Mouse (Mus musculus) mouse trophoblast stem cell (cell line): Measurements from ENCODE around the gene Srsf7.
"Not testable (repeated sequence)": the region's sequence is repeated elsewhere in the genome, so short reads cannot be mapped to it uniquely, and the experiment has no call there.

Experiments used
- in situ Hi-C, 2 experiments: fragments of 300-500 bp; cut with MseI, MboI; formaldehyde crosslinking; loops; 2 replicates in 1 of 2; 3 replicates in 1 of 2; pipeline ENCODE4 v1.15.1; 2025

Srsf7 gene

DNA sequence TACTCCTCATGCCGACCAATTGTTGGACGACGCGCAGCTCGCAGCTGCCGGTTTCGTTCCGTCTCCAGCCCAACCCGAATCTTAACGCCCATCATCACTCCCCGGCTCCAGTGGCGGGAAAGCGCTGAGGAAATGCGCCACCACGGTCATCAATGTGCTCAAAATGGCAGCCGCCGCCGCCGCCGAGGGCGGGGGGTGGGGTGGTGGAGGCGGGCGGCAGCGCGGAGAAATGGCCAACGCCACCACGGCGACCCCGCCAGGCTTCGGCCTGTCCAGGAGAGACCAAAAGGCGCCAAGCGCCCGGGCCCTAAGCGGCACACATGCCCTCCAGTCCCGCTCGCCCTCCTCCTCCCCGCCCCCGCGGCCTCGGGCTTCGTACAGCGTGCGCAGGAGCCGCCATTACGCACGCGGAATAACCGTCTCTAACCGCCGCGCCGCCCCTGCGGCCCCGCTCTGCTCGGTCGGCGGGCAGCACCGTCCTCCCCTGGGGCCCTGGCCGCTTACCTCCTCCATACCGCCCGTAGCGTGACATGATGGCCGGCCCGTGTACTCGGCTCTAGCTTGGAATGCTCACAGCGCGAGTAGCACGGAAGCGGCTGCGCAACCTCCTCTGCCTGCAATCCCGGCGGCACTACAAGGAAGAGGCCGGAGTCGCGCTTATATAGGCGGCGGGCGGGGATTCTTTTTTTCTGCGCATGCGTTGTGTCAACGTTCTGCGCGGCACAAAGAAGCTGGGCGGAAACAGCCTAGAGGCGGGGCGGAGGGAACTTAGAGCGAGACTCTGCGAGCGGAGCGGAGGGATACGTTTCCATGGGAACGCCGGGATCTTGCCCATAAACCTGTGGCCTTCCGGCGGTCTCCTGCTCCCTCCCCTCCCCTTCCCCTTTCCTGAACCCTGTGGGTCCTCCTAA lies at the start of gene Srsf7, which contains the start of gene Ttc39d:
Gene Srsf7, minus strand, starts transcription at position 637 of the 911 bp plus-strand sequence.
Gene Ttc39d, plus strand, starts transcription at position 790 of the 911 bp plus-strand sequence.
- in situ Hi-C loops: no loop called here

DNA sequence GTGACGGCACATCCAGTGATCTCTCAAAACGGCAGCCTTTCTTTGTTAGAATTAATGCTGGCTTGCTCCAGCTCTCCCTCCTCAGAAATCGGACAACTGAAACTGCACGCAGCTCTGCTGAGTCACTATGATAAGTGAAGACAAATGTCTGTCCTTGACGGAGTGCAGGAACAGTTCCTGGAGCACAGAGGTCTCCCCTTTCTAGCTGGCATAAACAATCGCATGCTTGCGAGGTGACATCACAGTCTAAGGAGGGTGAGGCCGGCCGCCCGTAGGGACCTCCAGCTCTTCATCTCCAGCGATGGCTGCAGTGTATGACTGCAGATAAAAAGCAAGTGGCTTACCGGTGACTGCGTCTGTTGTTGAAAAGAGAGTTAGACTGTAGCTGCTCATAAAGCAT lies 48.1 kb upstream of the Srsf7 start:
- in situ Hi-C loops: no loop called here

DNA sequence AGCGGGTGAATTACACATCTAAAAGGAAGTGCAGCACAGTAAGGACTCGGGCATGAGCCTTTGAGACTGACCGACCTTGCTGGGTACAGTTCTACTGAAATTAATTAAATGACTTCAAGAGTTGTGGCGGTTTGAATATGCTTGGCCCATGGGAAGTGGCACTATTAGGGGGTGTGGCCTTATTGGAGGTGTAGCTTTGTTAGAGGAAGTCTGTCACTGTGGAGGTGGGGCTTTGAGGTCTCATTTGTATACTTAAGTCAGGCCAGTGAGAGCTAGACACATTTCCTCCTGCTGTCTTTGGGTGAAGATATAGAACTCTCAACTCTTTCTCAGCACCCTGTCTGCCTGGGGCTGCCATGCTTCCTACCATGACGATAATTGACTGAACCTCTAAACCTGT lies 47.3 kb upstream of the Srsf7 start:
- in situ Hi-C loops: no loop called here

DNA sequence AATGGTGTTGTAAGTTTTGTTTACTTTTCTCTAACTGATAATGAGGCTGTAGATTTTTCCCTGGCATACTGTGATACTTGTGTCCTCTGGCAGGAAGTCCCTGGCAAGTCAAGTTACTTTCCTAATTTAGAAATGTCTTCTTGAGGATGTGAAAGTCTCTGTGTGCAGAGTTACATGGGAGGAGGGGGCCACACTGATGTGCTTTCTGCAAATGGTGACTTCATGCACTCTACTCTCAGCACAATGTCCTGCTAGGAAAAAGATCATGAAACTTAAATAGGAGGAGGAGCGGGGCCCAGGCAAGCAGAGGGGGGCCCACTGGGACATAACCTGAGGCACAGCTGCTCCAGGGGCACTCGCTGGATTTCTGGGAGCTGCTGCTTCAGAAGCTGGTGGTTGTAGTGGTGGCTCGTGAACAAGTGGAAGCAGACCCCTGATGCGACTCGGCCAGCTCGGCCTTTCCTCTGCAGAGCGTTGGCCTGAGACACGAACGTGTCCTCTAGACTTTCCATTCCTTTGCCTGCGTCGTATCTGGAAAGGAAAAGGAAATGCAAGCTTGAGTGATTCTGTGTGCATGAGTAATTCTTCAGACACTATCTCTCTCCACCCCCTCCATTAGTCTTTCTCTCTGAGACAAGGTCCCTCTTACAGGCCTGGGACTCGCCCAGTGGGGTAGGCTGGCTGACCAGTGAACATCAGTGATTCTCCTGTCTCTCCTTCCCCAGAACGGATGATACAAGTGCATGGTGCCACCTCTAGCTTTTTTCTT lies 45.8 kb upstream of the Srsf7 start:
- in situ Hi-C loops: no loop called here

DNA sequence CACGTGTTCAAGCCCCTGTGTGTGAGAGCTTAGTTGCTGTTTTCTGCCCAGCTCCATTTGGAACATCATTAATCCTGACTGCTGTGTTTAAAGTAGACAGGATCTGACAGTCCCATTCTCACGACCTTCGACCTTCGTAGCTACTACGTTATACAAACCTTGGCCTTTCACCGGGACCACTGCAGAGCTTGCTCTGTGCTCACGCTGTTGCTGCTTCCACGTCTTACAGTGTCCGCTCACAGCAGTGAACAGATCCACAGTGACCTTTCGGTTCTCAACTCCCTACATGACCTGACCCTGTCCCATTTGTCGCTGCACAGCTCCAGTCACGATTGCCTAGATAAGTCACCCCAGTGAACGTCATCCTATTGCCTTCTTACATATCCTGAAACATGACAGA lies 36.0 kb upstream of the Srsf7 start:
- in situ Hi-C loops: no loop called here

DNA sequence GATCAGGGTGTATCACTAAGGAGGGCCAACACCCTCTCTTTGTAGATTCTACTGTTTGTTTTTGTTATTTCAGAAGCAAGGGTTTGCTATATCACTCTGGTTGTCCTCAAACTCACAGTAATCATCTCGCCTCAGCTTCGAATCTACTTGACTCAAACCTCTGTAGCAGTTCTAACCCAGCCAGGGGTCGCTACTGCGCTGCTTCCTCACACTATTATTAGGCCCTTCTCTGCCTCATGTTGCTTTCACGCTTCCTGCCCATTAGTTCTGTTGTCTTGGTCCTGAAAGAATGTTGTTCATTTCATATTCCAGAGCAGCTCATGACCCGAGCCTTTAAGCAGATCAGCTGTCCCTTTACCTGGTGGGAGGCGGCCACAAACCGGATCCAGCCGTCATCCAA lies 34.5 kb upstream of the Srsf7 start:
- in situ Hi-C loops: no loop called here

DNA sequence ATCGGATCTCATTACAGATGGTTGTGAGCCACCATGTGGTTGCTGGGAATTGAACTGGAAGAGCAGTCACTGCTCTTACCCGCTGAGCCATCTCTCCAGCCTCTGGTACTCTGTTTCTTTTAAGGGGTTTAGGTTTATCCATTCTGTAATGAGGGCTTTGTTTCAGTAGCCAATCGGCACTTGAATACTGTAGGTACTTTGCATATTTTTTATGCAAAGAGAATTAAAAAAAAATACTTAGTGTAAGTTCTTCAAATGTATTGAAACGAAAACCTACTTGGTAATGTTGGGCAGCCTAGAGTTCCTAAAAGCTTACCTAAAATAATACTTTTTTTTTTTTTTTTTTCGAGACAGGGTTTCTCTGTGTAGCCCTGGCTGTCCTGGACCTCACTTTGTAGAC lies 30.4 kb upstream of the Srsf7 start:
- in situ Hi-C loops: no loop called here

DNA sequence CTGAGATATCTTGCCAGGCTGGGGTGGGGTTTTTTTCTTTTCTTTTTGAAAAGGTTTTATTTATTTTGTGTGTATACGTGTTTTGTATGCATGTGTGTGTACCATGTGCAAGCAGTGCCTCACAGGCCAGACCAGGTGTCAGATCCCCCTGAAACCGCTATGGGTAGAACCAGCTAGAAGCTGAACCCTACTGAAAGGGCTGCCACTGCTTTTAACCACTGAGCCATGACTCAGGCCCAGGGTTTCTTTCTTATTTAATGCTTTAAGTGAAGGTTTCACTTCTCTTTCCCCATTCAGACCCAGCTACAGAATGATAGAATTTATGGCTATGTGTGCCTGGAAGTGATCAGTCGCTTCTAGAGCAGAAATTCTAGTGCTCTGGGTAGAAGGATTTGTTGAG lies 29.7 kb upstream of the Srsf7 start:
- in situ Hi-C loops: no loop called here

DNA sequence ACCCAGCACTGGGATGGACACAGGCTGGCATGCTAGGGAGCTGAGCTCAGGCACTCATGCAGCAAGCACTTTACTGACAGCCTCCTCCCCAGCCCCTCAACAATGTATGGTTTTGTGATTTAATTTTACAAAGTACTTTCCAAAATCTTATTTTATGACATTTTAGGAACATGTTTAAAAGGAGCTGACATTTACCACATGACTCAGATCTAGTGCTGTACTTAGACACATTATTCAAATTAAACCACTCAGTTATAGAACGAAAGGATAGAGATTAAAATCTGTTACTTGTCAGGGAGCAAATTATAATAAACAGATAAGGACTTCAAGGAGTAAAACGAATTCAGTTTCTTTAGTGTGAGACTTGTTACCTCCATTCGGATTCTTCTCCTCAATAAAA lies 28.4 kb upstream of the Srsf7 start:
- in situ Hi-C loops: no loop called here

DNA sequence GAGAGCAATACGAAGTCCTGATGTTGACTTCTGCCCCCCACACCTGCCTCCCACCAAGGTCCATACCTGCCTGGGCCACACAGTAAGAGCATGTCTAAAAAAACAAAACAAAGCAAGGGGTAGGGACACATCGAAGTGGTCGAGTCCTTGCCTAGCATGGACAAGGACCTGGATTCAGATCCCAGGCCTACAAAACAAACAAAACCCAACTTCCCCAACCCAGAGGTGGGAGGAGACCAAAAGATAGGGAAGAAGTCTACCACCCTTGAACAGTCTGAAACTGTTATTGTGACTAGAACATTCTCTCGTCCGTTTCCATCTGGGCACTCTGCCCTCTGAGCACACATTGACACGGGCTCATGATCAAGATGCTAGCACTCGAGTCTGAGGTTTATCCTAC lies 27.3 kb upstream of the Srsf7 start:
- in situ Hi-C loops: no loop called here

DNA sequence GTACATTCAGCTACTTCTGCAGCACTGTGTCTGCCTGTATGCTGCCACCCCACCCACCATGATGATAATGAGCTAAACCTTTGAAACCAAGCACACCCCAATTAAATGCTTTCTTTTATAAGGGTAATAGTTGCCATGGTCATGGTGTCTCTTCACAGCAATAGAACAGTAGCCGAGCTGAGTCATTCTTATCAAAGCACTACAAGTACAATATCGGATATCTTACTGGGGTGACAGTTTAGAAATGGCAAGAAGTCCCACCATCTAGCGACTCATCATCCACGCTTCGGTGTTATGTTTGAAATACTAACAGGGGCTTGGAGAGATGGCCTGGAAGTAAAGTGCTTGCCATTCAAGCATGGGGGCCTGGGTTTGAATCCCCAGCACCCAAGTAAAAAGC lies 26.7 kb upstream of the Srsf7 start:
- in situ Hi-C loops: no loop called here

DNA sequence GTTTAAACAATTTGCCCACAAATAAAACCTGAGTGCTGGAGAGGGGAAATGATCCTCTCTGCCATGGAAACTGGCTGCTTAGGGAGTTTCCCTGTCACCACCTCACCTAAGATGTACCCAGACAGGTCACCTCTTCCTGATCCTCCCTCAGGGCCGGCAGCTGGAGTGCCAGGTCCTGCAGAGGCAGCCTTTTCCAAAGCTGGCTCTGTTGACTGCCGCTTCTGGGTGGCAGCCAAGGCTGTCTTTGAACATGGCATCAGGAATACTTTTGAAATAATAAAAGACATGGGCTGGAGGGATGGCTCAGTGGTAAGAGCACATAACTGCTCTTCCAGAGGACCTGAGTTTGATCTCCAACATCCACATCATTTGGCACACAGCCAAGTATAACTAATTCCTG lies 22.3 kb upstream of the Srsf7 start:
- in situ Hi-C loops: no loop called here

DNA sequence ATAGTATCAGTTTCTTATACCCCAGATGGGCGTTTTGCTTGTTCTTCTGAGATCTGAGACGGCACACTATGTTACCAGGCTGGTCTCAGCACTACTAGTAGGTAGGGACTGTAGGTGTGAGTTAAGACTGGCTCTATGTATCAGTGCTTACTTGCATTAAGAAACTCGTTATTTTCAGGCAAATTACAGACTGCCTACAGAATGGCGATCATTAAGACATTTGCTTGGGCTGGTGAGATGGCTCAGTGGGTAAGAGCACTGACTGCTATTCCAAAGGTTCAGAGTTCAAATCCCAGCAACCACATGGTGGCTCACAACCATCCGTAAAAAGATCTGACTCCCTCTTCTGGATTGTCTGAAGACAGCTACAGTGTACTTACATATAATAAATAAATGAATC lies 18.0 kb upstream of the Srsf7 start:
- in situ Hi-C loops: not testable (repeated sequence)

DNA sequence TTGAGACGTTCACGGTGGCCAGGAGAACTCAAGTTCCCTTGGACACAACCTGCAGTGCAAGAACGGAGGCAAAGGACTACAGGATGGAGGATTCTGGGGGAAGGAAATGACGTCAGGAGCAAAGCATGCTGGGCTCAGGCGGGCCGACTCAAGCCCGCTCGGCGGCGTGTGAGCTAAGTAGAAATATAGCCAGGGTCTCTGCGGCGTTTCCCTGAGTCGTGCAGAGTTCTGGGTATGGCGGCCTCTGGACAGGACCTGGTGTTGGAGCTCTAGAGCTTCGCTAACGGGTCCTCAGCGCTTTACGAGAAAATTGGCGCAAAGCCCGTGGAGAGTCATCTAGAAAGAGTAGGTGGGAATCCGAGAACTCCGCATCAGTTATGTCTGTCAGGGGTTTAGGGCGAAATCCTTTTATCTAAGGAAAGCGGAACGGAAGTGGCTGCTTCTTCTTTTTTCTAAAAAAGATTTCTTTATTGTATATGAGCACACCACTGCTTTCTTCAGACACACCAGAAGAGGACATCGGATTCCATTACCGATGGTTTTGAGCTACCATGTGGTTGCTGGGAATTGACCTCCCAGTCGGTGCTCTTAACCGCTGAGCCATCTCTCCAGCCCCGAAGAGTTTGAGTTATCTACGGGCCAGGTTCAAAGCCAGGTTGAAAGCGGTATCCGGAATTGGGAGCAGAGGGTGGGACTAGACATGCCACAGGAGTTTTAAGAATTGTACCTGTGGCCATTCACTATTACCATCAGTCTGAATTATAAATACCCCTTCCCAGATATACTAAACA lies 17.4 kb upstream of the Srsf7 start, which contains the start of gene Gemin6:
Gene Gemin6, plus strand, starts transcription at position 116 of the 791 bp plus-strand sequence.
- in situ Hi-C loops: no loop called here

DNA sequence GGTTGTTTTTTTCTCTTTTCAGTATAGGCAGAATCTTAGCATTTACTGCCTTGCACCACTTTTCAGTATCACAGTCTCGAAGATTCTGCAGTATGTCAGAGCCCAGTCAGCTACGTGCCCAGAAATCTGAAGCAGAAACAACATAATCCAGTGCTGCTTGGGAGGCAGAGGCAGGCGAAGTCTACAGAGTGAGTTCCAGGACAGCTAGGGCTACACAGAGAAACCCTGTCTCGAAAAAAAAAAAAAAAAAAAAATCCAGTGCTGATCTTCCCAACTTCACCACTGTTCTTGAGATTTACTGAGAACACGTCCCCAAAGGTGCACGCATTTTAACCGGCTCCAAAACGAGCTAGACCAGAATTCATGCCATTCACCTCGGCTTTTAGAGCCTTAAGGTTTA lies 16.7 kb upstream of the Srsf7 start:
- in situ Hi-C loops: no loop called here

DNA sequence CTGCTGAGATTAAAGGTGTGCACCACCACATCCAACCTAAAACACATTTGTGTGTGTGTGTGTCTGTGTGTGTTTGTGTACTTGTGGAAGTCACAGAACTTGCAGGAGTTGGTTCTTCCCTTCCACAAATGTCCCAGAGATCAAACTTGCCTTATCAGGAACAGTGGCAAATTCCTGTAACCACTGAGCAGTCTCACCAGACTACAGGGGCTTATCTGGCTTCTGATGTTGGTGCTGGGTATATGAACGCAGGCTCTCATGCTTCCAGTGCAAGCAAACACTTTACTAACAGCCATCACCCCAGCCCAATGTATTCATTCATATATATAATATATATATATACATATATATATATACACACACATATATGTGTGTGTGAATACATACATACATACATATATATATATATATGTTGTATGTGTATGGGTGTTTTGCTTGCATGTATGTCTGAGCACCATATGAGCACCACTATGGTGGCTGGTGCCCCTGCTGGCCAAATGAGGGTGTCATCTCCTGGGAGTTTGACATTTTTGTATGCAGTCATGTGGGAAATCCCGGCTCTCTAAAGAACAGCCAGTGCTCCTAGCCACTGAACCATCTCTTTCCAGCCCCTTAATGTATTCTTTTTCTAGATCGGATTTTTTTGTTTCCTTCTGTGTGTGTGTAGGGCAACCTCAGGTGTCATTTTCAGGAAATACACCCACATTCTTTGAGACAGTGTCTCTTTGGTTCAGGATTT lies 15.0 kb upstream of the Srsf7 start:
- in situ Hi-C loops: no loop called here

DNA sequence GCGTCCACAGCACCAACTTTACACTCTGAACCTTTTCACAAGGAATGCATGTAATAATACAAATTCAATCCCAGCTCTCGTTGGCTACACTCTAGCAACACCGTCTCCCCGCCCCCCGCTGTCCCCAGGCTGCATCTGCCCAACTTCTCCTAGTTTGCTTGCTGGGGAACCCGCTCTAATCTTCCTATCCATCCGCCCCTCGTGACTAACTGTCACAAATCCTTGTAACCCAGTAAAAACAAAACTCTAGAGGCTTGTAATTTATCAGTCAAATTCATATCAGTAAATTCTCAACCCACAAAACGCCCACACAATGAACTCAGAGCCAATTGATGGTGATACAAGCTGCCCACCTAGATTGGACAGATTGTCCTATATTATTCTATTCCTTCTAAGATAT lies 14.1 kb upstream of the Srsf7 start:
- in situ Hi-C loops: no loop called here

DNA sequence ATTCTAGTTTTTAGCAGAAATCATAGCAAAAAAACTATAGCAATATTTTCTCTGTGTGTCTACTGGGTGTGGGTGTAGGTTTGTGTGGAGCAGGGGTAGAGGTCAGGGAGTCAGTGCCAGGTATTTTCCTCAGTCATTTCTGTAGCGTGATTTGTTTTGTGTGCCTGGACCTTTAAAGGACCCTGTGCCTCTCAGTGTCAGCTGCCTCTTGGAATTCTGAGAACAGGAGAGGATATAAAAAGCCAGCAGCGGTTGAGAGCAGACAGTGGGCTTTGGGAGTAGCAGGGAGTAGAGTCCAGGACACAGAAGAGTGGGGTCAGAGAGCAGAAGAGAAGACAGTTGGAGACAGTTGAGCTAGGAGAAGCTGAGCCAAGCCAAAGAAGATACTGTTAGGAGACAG lies 13.0 kb upstream of the Srsf7 start:
- in situ Hi-C loops: no loop called here

DNA sequence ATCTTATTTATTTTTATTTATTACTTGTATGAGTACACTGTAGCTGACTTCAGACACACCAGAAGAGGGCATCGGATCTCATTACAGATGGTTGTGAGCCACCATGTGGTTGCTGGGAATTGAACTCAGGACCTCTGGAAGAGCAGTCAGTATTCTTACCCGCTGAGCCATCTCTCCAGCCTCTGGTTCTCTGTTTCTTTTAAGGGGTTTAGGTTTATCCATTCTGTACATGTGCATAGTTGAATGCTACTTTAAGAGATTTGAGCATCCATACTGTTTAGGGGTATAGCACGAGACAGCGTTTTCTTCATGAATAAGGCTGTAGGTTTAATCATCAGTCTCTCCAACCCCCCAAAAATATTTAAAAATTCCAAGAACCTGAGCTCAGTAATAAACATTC lies 6.9 kb upstream of the Srsf7 start:
- in situ Hi-C loops: not testable (repeated sequence)

DNA sequence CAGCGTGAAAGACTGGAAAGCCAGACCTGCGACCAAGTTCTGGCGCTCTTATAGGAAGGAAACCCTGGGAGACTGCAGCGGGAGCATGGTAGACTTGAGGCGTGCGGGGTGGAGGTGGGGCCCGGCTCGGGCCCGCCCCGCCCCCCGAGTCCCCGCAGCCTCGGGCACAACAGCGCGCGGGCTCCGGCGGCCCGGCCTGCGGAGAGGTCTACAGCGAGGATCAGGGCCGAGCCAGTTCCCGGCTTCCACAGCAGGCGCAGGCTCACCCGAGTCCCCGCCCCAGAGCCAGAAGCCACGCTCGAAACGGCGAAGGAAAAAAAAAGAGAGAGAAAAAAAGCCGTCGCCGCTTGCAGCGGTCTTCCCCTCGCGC lies 821 bp downstream of the Srsf7 start:
- in situ Hi-C loops: no loop called here

DNA sequence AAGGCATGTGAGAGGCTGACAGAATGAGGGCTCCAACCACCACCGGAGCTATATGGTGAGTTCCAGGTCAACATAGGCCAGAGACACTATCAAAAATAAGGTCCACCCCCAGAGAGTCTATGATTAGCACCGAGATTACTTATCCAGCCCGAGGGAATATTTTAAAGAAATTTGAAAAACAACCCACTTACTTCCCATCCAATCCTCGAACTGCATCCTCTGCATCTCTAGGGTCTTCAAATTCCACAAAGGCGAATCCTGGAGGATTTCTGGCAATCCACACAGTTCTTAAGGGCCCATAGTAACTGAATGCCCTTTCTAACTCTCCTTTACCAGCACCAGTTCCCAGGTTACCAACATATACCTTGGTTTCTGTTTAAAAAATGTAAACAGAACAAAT lies 1.4 kb downstream of the Srsf7 start:
- in situ Hi-C loops: no loop called here
